Mouse (Mus musculus) gastrocnemius, postnatal 36 days (tissue): ENCODE measurements around the gene Pla2g2d. TPM values are rescaled to one million over a fixed set of nuclear protein-coding genes. Genes with fewer than 3 reads are reported as not detected.

ENCODE experiments used
- DNase-seq, 2 experiments: peaks; one replicate each; pipeline ENCODE4 v3.0.0; 2022
- intact Hi-C: fragments of 180-260 bp; cut with DNase I; formaldehyde crosslinking; loops from one replicate; pipeline ENCODE4 v1.15.1; 2025
- long read RNA-seq, 2 experiments: library from polyadenylated mRNA; stranded (forward); transcript quantifications; one replicate each; pipeline ENCODE4 v2.0.0; 2021
- total RNA-seq, 2 experiments: library from RNA; stranded (reverse); gene quantifications; 2 replicates each; pipeline ENCODE4 v1.2.3; 2021

Pla2g2d gene
- total RNA-seq = under 1 TPM; 0.20 to 0.27 TPM
- long read RNA-seq, experiment 1 = 0 reads
- long read RNA-seq, experiment 2, partial matches to known transcripts = 0 of 1 reads
- long read RNA-seq, experiment 2, other reads (novel, unspliced or antisense) = 0 of 1 reads

DNA sequence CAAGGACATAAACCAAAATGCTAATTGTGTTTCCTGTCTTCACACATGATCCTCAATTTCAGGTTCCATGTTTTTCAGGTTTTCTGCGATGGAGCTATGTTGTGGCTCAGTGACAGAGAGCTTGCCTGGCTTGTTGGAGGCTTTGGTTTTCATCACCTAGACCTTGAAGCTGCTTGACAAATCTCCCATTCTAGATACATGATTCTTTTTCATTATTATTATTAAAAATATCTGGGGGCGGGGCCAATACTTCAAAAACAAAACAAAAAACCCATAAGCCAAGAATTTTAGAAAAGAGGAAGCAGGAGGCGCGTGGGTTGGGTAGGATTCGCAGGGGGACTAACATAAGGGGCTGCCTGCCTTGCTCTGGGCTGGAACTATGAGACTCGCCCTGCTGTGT lies at the start of gene Pla2g2d:
Gene Pla2g2d (plus strand): TSS at position 301 of the 400 bp plus-strand sequence.
- intact Hi-C loops = no loop called here
- no peak for DNase-seq

DNA sequence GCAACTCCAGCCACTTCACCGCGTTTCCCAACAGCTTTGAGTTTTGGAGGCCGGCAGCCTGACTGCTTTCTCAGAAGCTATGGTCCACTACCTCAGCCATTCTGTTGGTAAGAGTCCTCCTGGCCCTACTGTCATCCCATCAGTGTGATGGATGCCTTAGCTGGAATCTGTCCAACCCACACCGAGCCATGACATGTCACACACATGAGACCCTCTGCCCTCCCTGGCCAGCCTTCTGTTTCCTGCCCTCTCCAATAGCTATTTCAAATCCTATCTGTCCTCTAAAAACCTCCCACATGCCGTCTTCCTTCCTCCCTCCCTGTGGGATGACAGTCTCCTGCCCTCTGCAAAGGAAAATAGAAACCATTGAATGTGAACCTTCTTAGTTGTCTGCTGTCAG lies 49.8 kb upstream of the Pla2g2d start:
- DNase-seq = no peak
- intact Hi-C loops = no loop called here

- intact Hi-C loops = no loop called here
- DNase-seq = no peak
These were observed 46.4 kb upstream of the Pla2g2d start for GRCm38 (mm10) chr4:138729018-138729703.

DNA sequence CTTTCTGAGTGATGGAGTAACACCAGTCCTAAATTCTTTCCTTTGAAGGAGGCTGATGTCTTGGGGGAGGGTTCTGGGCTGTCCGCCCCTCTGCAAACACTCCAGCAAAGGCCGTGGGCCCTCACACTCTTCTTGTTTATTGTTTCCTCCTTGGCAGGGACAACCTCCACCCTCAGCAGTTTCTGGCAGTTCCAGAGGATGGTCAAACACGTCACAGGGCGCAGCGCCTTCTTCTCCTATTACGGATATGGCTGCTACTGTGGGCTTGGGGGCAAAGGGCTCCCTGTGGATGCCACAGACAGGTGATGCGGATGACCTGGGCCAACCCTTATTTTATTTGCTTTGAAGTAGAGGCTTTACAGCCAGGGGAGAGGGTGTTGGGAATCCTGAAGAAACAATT lies 41.4 kb upstream of the Pla2g2d start:
- DNase-seq = no peak
- intact Hi-C loops = no loop called here

DNA sequence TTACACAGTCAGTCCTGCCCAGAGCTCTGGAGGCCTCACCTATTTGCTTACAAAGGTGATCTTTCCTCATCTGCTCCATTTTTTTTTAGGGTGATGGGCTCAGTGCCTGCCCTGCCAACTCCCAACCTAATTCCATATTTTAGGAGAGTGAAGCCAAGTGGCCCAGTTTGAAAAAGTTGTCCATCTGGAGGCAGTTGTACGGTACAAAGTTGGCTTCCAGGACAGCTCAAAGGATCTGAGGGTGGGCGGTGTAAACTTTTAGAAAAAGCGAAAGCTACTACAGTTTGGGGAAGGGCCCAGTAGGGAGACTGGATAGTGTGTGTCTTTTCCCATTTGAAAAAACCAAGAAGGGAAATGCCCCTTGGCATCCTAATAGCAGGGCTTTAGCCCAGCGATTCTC lies 40.7 kb upstream of the Pla2g2d start:
- no peak for DNase-seq
- intact Hi-C loops = no loop called here

- DNase-seq = no peak
- intact Hi-C loops = no loop called here
These were observed 38.5 kb upstream of the Pla2g2d start, which contains the start of gene Ubxn10 for GRCm38 (mm10) chr4:138737031-138737430. Gene Ubxn10 (minus strand): TSS chr4:138737167.

DNA sequence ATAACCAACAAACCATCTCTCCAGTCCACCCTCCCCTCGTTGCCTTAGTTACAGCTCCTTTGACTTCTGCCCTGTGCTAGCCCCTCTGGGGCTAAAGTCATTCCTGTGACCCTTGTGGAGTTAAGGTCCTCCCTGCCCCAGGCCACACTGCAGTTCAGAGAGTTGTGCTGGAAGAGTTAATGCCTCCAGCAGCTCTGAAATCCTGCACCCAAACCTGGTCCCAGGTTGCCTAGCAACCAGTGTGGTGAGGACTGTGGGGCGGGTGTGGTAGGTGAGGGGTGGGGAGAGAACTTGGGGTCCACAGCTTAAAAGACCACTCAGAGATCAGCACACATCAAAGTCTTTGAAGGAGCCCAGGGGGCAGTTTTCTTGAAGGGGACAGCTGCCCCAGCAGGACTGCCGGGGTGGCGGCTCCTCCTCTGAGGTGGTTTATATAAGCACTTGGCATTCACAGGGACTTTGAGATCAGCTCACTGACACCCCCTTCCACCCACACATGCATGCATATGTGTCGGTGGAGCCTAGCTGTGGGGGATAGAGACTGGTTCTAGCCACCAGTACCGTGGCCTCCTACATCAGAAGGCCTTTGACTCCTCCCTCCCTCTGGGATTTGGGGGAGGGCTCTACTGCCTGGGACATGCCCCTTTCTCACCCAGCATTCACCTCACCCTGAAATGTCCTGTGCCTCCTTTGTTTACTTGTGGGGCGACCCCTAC lies 36.2 kb upstream of the Pla2g2d start:
- no peak for DNase-seq
- intact Hi-C loops = no loop called here

DNA sequence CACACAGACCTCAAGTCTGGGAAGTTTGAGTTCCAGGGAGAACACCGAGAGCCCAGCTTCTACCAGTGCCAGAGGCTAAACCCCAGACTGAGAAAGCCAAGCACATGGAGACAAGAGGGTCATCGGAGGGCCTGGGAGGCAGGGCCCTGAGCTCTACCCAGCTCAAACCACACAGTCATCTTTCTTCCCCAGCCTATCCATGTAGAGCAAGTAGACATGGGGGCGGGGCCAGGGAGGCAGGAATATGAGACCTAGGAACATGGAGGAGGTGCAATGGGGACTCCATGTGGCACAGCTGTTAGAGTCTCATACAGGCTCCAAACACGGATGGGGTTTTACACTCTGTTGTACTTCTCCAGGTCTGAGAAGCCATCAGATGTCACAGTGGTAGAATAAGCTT lies 29.7 kb upstream of the Pla2g2d start:
- intact Hi-C loops = no loop called here

GRCm38 (mm10) chr4:138746866-138747265 lies 28.7 kb upstream of the Pla2g2d start:
- no peak for DNase-seq
- intact Hi-C loops = no loop called here

More for the DNA sequence above, 29.7 kb upstream of the Pla2g2d start:
- no peak for DNase-seq

- intact Hi-C loops = loop anchor here (1.0 to 2.0 kb wide), 2 partner anchors 45 to 104 kb away; no protein-coding TSS in a partner anchor
These were observed 27.7 kb upstream of the Pla2g2d start for GRCm38 (mm10) chr4:138747851-138748250.

GRCm38 (mm10) chr4:138748369-138749072 lies 27.0 kb upstream of the Pla2g2d start:
- DNase-seq = no peak
- intact Hi-C loops = loop anchor here (1.0 to 2.0 kb wide), 2 partner anchors 44 to 104 kb away; no protein-coding TSS in a partner anchor

More at GRCm38 (mm10) chr4:138747851-138748250, 27.7 kb upstream of the Pla2g2d start:
- DNase-seq = no peak

- DNase-seq = no peak
- intact Hi-C loops = no loop called here
These were observed 22.9 kb upstream of the Pla2g2d start for GRCm38 (mm10) chr4:138752603-138753002.

- no peak for DNase-seq
- intact Hi-C loops = no loop called here
These were observed 21.9 kb upstream of the Pla2g2d start for GRCm38 (mm10) chr4:138753608-138754007.

GRCm38 (mm10) chr4:138754432-138754831 lies 21.1 kb upstream of the Pla2g2d start:
- intact Hi-C loops = no loop called here

DNA sequence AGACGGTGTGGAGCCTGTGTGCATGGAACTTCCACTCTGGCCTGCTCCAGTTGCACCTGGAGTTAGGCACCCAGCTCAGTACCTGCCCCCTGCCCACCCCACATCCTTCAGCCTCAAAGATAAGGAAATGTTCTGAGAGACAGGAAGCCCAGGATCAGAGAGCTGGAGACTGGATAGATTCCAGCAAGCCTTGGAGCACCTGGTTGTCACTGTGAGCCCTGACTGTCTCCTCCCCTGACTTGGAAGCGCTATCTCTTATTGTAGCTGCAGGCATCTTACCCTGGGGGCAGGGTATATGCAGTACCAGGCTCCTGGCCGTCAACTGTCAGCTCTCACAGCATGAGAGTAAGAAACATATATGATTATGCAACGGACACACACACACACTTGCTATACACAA lies 20.1 kb upstream of the Pla2g2d start:
- intact Hi-C loops = no loop called here

More at GRCm38 (mm10) chr4:138754432-138754831, 21.1 kb upstream of the Pla2g2d start:
- DNase-seq = no peak

GRCm38 (mm10) chr4:138755983-138756382 lies 19.6 kb upstream of the Pla2g2d start:
- no peak for DNase-seq
- intact Hi-C loops = no loop called here

More for the DNA sequence above, 20.1 kb upstream of the Pla2g2d start:
- no peak for DNase-seq

- no peak for DNase-seq
- intact Hi-C loops = no loop called here
These were observed 18.1 kb upstream of the Pla2g2d start, which contains the start of gene Pla2g2f for GRCm38 (mm10) chr4:138757416-138757815. Gene Pla2g2f (minus strand): TSS chr4:138757626.

DNA sequence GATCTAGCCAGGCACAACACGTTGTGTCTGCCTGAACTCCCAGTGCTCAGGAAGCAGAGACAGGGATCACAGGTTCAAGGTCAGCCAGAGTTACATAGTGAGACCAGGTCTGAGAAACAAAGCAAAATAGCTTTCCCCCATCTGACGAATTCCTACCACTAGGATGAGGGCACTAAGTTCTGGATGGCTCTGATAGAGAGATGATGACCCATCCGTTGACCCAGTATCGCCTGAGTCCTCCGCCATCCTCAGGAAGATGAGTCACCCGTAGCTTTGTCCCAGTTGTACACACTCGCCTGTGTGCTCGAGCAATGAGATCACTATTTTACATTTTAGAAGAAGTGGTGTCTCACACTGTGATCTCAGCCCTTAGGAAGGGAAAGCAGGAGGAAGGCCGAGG lies 13.3 kb upstream of the Pla2g2d start:
- DNase-seq = no peak
- intact Hi-C loops = no loop called here

- no peak for DNase-seq
- intact Hi-C loops = no loop called here
These were observed 3.6 kb upstream of the Pla2g2d start for GRCm38 (mm10) chr4:138771970-138772369.

DNA sequence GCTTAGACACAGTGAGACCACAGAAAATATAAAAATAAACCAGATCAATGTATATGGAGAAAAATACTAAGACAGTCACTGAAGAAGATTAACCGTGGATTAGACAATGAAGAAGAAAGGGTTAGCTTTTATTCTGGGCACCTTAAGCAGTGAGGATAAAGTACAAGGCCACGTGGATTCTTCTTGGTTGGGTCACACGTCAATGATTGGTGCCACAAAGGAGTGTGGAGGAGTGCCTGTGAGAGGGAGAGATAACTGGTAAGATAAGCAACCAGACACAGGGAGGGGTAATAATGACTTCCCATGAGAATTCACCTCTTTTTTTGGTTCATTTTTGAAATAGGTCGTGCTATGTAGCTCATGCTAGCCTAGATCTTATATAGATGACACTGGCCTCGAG lies 3.1 kb upstream of the Pla2g2d start:
- DNase-seq = no peak
- intact Hi-C loops = no loop called here
